Mouse (Mus musculus): ENCODE measurements around the gene A430005L14Rik.

DNA sequence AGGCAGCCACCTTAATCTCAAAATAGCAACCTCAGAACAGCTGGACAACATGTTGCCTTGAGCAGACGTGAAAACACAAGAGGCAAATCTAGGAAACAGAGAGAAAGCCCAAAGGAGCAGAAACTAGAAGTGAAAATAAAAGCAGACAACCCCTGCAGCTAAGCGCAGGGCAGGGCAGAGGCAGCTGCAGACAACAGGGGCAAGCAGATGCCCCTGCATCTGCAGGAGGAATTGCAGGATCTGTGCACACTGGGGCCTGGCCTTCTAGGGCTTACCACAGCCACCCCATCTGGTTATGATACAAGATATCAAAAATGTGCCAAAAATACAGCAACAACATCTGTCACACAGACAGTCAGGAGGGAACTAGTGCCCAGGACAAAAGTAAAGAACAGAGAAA, 10.5 kb downstream of the A430005L14Rik start:
- TF ChIP-seq CTCF (IDR thresholded peaks at IDR 0.05) (no peak), POLR2A (IDR thresholded peaks at IDR 0.05; ENCODE audit: insufficient read depth, low read depth, low read length) (no peak)
